Mouse (Mus musculus) megakaryocyte progenitor cell, adult 5-6 weeks (primary cell): ENCODE results near the gene Tmem163. TPM values are rescaled to one million over a fixed set of nuclear protein-coding genes. Genes with fewer than 3 reads are reported as not detected.
A peak's percentile ranks its signal among the peaks of the same experiment; 100 is the strongest.

Source experiments
- ATAC-seq: replicated peaks from 2 replicates; pipeline ENCODE4 v1.8.0; 2016; ENCODE audit warnings: mild to moderate bottlenecking, moderate TSS enrichment, inconsistent platforms; ENCODE audit not compliant: poor library complexity
- total RNA-seq, 2 experiments: library from RNA; stranded (forward) in 1 of 2; stranded (reverse) in 1 of 2; fragments of 157-497, 149-512 nt in 1 of 2; fragments of 200-1000 nt in 1 of 2; gene quantifications; 2 replicates each; pipeline versions ENCODE4 v1.2.3 to v1.2.4; 2015 to 2017

Gene Tmem163
- total RNA-seq, 2 experiments from 2014 or later, result not detected

DNA sequence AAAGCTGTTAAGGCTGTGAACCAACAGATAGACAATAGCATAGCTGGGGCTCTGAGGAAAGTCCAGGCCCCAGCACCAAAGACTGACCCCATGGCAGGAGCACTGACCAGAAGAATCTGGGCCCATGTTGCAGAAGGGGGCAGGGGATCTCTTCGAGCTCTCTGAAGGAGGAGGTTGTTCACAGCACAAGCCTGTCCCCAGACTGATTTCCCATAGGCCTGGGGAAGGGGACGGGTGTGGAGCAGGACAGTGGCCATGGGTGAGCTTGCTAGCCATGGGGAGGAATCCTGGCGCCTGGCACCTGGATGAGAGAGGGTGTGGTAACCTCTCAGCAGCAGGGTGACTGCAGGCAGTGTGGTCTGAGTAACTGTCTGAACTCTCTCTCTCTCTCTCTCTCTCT, 103.2 kb downstream of the Tmem163 start:
- ATAC-seq, result no peak

DNA sequence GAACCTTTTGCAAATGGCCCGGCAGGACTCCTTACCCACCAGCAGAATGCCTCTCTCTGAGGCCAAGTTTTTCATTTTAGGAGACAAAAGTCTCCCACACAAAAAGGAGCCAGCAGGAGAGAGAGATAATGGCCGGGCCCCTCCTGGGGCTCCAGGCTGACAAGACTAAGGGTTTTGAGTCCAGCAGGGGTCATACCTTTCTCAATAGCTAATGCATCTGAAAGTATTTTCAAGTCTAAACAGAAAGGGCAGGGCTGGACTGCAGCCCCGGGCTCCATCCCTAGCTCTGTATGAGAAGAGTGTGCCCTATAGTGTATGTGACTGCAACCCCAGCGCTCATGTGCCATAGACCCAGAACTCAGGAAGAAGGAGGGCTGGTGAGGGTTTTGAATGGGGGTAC, 103.7 kb downstream of the Tmem163 start:
- ATAC-seq, result no peak

DNA sequence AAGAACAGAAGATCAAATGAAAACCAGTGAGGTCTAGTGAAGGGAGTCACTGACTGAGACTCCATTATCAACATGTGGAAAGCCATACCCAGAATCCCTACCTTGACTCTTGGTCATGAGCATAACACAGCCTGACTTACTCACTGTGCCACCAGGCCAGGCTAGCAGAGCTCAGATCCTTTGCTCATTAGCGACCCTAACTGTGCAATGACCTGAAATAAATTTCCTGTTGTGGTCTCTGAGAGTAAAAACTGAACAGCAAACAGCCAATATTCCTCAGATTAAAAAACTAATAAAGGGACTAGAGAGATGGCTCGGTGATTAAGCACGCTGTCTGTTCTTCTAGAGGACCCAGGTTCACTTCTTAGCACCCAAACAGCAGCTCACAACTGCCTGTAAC, 106.2 kb downstream of the Tmem163 start:
- ATAC-seq, result no peak

DNA sequence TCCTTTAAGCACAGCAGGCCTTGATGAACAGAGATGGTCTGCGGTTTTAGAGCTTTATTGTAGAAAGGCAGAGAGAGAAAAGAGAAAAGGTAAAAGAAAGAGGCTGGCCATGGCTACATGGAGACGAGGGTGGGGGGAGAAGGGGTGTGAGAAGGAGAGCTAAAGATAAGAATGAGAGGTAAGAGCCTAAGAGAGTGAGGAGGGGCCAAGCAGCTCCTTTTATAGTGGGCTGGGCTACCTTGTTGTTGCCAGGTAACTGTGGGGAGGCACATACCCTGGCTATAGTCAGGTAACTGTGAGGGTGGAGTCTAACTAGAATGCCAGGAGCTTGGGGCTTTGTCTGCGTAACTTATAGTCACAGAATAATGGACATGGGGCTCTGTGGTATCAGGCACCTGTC, 110.7 kb downstream of the Tmem163 start:
- no peak for ATAC-seq

DNA sequence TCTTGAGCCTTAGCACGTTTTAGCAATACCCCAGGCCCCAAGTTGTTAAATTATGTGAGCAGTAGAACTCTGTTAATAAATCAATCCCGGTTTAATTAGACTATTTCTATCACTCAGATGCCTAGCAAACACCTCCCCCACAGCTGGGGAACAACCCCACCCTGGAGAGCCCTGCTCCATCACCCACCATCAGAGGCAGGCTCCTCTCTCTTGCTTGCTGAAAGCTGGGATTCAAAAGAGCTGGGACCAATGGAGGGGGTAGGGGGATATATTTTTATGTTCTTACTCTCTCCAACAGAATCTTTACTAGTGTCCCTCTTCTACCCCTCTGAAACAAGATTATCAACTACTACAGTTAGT, 122.9 kb downstream of the Tmem163 start:
- ATAC-seq, result no peak

DNA sequence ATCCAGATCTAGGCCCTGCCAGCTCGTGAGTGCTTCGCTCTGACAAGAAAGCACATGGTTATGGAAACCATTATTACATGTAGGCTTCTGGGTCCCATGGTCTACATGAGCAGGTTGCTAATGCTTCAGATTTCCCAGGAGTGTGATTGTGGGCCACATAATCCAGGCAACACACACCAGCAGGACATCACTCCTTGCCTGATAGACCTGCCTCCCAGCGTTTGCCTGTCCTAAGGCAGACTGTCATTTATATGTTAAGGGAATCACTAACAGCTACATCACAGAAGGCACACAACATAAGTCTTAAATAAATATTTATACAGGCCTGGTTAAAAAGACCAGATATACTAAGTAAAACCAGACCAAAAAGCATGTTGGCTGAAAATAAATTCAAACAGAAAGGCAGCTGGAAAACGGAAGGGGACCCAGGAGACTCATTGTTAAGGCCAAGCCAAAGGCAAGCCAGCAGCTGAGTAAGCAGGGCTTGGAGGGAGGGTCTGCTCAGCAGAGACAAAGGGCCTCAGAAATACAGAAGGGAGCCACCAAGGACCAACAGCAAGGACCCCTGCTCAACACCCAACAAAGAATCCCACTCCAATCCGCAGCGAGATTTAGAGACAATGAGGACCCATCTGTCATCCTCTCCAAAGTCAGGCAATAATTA, 123.4 kb downstream of the Tmem163 start:
- no peak for ATAC-seq

DNA sequence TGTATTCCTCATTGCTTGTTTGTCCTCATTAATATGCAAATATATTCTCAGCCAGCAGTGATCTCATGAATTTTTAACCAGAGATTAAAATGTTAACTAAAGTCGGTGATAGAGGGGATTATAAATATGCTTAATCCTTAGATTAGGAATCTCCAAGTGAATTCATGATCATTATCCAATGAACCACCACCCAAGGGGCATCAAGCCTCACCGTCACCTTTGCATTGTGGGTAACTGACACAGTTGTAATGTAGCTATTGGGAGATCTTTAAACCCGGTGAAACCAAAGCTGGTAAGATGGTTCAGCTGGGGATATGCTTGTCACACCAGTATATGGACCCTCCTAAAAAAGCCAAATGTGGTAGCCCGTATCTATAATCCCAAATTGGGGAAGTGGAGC, 131.3 kb downstream of the Tmem163 start:
- no peak for ATAC-seq

DNA sequence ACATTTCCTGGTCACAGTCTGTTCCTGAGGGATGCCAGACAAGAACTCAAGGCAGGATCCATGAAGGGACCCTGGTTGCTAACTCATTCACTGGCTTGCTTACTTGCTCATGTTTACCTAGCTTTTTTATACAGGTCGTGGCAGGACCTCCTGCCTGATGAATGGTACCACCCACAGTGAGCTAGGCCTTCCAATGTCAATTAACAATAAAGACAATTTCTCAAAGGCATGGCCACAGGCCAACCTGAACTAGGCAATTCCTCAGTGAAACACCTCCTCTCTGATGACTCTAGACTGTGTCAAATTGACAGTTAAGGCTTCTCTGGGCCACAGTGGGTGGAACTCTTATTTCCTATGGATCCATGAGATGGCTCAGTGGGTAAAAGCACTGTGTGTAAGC, 136.6 kb downstream of the Tmem163 start:
- no peak for ATAC-seq

DNA sequence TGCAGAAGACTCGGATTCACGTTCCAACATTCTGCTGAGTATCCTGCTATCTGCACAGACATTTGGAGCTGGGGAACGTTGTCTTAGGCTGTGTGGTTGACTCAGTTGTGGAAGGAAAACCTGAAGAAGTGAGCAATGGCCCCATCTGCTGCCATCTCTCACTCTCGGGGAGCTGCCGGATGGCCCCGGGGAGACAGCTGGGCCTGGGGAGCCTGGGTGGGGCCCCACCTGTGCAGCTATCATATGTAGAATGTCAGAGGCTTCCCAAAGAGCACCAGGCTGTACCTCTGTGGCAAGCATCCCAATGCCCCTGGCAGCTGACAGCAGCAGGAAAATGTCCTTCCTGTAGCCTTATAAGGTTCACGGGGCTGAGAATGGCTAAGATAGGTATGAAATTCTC, 137.4 kb downstream of the Tmem163 start:
- ATAC-seq, result no peak

DNA sequence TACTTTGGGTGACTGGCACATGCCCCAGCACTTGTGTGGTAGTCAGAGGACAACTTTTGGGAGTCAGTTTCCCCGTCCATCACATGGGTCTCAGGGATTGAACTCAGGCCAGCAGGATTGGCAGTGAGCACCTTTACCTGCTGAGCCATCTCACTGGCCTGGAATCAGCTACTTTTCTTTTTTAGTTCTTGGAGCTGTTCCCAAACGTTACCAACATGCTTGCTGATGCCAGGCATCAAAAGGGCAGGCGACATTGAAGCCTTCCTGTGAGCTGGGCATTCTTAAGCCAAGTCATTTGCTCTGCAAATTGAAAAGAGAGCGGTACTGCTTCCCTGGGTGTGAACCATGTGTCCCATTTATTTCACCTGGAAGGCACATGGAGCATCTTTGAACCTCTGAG, 137.8 kb downstream of the Tmem163 start:
- ATAC-seq, result no peak

DNA sequence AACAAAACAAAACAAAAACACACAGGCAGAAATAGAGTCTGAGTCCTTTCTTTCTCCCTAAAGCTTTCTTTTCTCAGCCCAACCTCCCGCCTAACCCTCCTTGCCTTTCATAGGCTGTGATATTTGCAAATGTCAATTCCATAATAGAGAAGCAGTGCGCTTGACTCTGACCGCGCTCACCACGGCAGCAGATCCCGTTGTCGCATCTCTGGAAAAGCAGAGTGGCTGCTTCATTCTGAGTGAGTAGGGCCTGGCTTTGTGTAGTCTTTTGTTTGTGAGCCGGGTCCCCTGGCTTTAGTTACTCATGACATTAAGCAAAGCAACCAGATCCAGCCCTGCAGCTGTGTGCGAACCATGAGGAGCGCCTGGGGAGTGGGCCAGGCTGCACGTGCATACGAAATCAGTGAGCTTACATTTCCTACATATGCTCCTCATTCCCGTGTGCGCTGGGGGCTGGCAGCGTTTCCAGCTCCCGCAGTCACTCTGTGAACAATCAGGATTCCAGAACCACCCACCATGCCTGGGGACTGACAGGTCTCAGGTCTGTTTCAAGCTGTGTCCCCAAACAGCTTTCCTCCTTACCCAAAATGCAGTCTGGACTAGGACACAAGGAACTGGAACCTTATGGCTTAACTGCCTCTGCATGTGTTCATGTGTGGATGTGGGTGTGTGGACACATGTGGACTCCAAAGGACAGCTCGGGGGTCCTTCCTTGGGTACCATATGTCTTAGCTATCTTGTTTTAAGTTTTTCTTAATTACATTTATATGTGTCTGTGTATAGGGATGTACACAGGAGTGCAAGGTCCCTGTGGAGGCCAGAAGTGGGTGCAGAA, 141.9 kb downstream of the Tmem163 start:
- ATAC-seq, result no peak

DNA sequence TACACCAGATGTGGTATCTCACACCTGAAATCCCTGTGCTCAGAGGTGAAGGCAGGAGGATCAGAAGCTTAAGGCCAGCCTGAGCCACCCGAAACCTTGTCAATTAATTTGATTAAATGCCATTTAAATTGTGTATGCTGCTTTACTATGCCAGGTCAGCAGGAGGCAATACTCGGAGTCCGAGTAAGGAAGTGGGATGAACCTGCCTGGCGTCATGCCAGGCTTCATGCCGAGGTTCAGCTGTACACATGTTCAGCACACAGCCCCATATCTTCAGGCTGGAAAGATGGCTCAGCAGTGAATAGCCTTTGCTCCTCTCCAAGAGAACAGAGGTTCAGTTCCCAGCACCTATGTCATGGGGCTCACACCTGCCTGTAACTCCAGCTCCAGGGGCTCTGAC, 142.9 kb downstream of the Tmem163 start:
- ATAC-seq, result no peak

DNA sequence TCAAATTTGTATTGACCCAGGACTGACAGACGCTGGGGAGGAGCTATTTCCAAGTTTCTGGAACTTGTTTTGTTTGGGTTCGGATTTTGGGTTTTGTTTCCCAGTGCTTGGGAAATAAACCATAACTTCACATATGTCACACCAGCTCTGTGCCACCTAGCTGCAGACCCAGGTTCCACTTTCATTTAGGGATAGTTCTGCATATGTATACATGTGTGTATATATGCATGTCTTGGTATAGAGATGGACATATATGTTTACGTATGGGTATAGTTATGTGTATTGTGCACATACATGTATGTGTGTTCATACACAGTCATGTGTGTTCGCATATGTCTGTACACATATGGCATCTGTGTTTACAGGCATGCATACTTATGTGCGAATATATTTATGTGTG, 147.6 kb downstream of the Tmem163 start:
- no peak for ATAC-seq

DNA sequence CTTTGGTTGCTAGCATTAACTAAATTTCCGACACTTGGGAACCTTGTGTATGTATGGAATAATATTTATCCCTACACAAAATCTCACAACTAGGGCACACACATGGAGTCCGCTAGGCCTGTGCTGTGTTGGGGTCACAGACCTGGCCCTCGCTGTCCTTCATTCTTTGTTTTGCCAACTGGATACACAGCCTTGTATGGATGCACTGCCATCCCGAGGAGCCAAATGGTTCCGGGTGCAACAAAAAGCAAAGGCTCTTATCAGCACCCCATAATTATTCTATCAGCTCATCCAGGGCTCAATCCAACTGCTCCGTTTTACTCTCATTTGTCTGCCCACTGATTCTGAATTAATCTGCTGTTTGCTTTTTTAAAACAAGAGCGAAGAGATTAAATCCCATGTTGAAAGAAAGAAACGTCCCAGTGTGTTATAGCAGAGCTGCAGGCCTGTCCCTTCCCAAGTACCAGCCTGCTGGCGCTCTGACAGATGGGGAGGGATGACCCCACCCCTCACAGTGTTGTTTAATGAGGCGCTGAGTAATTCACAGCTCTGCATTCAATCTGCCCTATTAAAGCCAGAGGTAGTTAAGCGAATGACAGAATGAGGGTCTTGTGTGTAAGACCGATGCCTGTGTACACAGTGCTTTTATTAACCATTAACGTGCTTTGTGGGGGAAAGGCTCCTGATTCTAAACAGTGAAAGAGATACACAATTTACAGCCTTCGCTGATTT, 148.3 kb downstream of the Tmem163 start:
- ATAC-seq, result no peak

DNA sequence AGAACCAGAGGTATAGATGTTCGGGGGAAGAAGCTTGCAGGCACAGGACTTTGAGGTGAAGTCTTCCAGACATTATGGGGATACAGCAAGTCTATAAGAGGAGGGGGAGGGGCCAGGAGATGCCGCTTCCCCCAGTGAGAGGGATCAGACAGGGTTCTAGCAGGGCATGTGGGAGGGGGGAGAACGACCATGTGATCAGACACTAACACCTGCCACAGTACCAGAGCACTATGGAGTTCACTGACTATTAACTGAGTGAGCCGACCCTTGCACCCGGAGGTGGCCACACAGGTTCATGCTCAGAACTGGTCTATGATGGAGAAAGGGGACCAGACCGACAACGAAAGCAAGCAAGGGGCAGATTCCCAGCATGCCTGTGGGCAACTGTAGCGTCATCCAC, 156.0 kb downstream of the Tmem163 start:
- no peak for ATAC-seq

DNA sequence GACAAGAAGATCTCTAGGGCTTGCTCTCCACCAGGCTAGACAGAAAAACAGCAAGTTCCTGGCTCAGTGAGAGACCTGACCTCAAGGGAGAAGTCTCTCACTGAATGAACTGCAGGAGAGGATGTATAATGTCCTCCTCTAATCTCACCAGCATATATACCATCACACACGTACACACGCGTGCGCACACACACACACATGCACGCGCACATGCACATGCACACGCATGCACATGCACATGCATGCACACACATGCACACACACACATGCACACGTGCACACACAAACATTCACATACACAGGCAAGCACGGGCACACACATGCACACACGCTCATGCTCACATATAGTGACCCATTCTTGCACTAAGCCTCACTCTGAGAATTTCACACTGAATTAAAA, 164.5 kb downstream of the Tmem163 start:
- ATAC-seq, result no peak

DNA sequence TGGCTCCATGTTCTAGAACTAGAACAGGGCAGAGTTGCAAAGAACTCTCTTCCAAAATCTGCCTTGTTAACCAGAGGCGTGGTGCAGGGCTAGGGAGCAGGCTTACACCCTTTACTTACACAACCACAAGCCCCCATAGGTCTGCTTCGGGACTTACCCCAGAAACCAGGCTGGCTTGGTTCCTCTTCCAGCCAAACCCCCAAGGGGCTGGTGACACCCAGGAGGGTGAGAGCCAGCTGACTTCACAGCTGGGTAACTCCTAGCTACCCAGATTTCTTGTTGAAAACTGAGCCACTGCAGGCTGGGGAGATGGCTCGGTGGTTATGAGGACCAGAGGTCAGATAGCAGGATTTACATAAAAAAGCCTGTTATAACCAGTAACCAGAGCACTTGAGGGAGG, 164.9 kb downstream of the Tmem163 start:
- peak; percentile 71 for ATAC-seq

DNA sequence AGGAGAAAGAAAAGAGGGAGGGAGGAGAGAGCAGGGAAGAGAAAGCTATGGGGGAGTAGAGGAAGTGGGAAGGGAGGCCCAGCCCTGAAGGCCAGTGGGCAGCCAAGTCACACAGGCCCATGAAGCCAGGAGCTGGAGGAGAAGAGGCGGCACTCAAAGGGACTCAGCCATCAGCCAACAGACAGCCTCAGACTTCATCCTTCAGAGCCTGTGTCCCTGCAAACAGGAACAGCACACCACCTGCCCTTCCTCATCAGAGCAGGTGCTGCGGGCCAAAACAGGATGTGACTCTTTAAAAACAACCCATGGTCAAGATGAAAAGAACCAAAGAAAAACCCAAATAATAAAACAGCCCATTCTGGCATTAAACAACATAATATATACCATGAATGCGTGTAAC, 165.7 kb downstream of the Tmem163 start:
- peak; percentile 36; the same call in 1 of the 2 replicates for ATAC-seq

DNA sequence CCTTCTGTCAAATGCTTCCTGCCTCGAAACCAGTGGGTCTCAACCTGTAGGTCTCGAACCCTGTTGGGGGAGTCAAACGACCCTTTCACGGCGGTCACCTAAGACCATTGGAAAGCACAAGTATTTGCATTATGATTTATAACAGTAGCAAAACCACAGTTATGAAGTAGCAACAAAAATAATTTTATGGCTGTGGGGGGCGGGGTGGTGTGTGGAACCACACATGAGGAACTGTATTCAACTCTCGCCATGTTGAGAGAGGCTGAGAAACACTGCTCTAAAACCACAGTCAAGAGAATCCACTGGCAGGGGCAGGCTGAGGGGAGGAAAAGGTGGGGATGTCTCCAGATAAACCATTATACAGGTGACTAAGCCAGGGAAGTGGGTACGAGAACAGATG, 166.2 kb downstream of the Tmem163 start:
- ATAC-seq, result 0 out of 2 replicates have a peak, but pooled peaks have one; percentile 29

DNA sequence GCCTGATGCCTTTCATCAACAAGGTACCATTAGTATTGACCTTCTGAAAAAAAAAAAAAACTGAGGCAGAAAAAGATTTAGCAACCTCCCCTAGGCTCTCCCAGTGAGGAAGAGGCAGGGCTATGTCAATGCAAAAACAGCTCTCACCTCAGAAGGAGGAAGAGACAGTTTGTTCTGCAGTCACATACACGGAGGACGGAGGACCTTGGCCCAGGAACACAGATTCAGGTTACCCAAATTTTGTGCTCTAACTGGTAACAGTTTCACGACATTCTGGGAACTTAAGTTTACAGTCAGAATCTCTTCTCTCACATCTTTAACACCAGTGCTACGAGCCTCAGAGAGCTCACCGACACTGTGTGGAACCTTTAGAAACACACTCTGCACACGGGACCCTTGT, 166.6 kb downstream of the Tmem163 start:
- ATAC-seq, result peak; percentile 53

DNA sequence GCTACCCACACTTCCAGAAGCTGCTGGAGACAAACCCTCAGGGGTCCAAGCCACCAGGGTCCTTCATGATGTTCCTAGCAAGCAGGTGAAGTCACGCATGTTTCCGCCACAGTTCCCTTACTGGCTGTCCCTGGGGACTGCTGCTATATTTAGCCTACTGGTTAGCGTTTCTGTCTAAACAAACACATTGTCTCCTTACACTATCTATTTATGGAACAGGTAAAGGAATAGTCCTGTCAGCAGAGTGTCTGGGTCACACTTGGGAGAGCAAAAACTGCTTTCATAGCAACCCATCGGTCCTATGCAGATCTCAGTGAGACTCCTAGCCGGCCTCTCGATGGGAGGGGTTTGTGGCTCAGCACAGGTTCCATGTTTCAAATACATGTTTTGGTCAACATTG, 168.0 kb downstream of the Tmem163 start:
- ATAC-seq, result no peak

DNA sequence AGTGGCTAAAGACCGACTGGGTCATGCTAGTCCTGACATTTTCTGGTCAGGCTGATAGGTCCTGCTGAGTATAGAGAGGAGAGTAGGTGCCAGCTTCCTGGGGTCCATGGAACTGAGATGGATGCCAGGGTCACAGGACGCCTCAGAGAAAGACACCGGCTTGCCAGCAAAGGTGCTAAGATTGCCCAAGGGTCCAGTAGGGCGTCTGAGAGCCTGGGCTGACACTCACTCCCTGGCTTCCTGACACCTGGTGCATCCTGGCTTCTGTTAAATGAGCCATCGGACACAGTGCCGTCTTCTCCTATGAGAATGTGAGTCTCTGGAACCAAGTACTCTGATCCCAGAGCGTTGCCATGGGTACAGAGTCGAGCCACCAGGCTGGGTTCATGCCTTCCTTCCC, 170.4 kb downstream of the Tmem163 start:
- ATAC-seq, result no peak
